Mouse (Mus musculus): Measurements from ENCODE around the gene Ihh. TPM values are rescaled to one million over a fixed set of nuclear protein-coding genes. Genes with fewer than 3 reads are reported as not detected.

Gene Ihh
- total and polyA plus RNA-seq, 2 experiments from 2014 or later = 0.16 to 0.21 TPM

DNA sequence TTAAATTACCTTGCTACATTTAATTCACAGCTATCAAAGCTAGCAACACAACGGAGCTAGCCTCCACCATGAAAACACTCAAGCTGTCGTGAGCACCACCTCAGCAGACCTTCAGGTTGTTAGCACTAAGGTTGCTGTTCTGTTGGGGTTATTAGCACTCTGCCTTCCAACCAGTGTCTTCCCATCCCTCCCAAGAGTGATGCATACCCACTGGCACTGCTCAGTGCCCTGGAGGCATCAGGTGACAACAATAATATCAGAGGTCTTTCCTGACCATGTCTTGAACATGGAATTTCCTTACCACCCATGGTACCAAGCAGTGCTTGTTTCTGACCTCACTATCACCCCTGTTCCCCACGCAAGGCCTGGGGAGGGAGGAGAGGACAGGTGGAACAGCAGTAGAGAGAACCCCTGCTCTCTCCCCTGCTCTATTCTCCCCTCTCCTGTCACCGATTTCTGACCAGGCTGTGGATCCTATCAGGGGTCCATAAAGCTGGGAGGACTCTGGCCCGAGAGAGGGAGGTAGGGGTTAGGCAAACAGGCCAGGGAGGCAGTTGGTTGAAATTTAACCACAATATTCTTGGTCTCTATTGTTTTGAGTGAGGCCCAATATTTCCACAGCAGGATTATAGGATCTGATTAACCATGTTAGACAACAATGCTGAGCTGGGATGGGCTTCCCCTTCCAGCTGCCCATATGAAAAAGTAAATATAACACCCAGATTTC is 10.8 kb upstream of the Ihh start:
- Histone ChIP-seq H3K4me3 (ENCODE audit: low read depth, low read length) (no peak overlapping the region), H3K36me3 (ENCODE audit: insufficient read depth, low read length) (no peaks in the 10 kb centered on the region), H3K27me3 (ENCODE audit: insufficient read depth, low read length) (no peaks in the 10 kb centered on the region), H3K4me1 (ENCODE audit: insufficient read depth, low read length) (no peaks in the 10 kb centered on the region), H3K9me3 (ENCODE audit: low read length) (no peaks in the 10 kb centered on the region), H3K27ac (ENCODE audit: low read depth, low read length) (no peak overlapping the region), H3K9ac (replicated peaks; ENCODE audit: low read length, poor library complexity, severe bottlenecking) (no peak overlapping the region), H3K4me2 (ENCODE audit: low read depth, low read length, poor library complexity, severe bottlenecking) (no peak overlapping the region)
- WGBS = 85% methylated on average over 5 of the region's 5 CpGs
- no peak for TF ChIP-seq CTCF (IDR thresholded peaks at IDR 0.05)
- no peak for ATAC-seq (ENCODE audit: low FRiP score)
- DNase-seq (ENCODE audit: low spot score) = no peak

DNA sequence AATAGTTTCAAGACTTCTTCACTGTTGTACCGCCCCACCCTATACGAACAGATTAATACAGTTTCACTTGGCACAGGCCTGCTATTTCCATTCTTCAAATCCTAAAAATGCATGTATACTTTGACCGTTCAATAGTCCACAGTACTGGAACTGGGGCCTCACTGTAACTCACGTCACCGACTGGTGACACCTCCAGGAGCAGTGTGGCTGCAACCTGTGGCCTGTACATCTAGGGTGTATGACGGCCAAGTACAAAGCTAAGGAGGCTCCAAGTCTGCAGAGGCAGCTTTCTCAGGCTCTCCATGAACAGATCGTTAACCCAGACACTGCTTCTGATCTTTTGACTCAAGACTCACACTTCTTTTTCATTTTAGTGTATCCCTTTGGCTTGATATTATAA is 10.2 kb upstream of the Ihh start:
- Histone ChIP-seq H3K9me3 (ENCODE audit: low read length) (no peaks in the 10 kb centered on the region), H3K4me1 (ENCODE audit: insufficient read depth, low read length) (no peaks in the 10 kb centered on the region), H3K4me3 (ENCODE audit: low read depth, low read length) (no peak overlapping the region), H3K27me3 (ENCODE audit: insufficient read depth, low read length) (no peaks in the 10 kb centered on the region), H3K36me3 (ENCODE audit: insufficient read depth, low read length) (no peaks in the 10 kb centered on the region), H3K9ac (replicated peaks; ENCODE audit: low read length, poor library complexity, severe bottlenecking) (no peak overlapping the region), H3K27ac (ENCODE audit: low read depth, low read length) (no peak overlapping the region), H3K4me2 (ENCODE audit: low read depth, low read length, poor library complexity, severe bottlenecking) (no peak overlapping the region)
- 91% methylated on average over 7 of the region's 7 CpGs for WGBS
- DNase-seq (ENCODE audit: low spot score) (no peak), ATAC-seq (ENCODE audit: low FRiP score) (no peak)
- no peak for TF ChIP-seq CTCF (IDR thresholded peaks at IDR 0.05)

- no peaks in the 10 kb centered on the region for H3K9me3 ChIP-seq (ENCODE audit: low read length)
- 93% methylated on average over 7 of the region's 7 CpGs for whole genome bisulfite sequencing
- ATAC-seq (ENCODE audit: low FRiP score) = no peak
Measured at GRCm38 (mm10) chr1:74960059-74960458, 8.6 kb upstream of the Ihh start.

DNA sequence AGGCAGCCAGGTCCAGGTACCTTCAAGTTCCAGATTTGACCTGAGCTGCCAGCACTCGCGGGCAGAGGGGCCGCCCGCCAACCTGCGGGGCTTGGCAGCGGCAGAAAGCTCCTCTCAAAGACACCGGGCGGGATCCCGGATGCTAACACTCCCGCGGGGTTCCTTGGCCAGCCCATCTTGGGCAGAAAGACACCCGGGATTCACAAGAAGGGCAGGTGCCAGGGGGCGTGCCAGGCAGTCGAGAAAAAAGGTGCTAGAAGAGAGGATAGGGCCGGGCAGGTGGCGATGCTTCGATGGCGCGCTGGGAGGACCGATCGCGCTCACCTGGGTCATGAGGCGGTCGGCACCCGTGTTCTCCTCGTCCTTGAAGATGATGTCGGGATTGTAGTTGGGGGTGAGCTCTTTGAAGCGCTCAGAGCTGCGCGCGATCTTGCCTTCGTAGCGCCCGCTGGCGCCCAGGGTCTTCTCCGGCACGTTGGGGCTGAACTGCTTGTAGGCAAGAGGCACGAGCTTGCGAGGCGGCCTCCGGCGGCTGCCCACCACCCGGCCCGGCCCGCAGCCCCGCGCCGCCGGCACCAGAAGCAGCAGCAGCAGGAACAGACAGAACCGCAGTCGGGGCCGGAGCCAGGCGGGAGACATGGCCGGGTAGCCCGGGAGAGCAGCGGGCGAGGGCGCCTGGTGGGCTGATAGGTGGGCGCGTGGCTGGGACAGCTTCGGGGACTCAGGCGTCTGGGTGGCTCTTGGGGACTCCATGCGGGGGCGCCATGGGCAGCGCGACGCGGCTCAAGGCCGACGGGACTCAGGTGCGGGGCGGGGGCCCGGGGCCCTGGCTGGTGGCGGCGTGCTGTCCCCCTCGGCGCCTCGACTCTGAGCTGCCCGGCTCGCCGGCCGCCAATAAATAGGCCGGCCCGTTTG is 639 bp downstream of the Ihh start:
- Histone ChIP-seq H3K27me3 (ENCODE audit: insufficient read depth, low read length) (peaks cover 84% of the 10 kb centered on the region), H3K4me2 (ENCODE audit: low read depth, low read length, poor library complexity, severe bottlenecking) (peak overlapping the region; percentile 51), H3K9me3 (ENCODE audit: low read length) (no peaks in the 10 kb centered on the region), H3K36me3 (ENCODE audit: insufficient read depth, low read length) (no peaks in the 10 kb centered on the region), H3K9ac (replicated peaks; ENCODE audit: low read length, poor library complexity, severe bottlenecking) (0 out of 2 replicates have a peak overlapping the region, but pooled peaks have one; percentile 24), H3K4me3 (ENCODE audit: low read depth, low read length) (peak overlapping the region; percentile 25), H3K27ac (ENCODE audit: low read depth, low read length) (no peak overlapping the region), H3K4me1 (ENCODE audit: insufficient read depth, low read length) (peaks cover 19% of the 10 kb centered on the region; the same call in 1 of the 2 replicates)
- no peak for TF ChIP-seq CTCF (IDR thresholded peaks at IDR 0.05)
- DNase-seq (ENCODE audit: low spot score) = no peak
- WGBS = 1% methylated on average over 73 of the region's 84 CpGs
- no peak for ATAC-seq (ENCODE audit: low FRiP score)

More at GRCm38 (mm10) chr1:74960059-74960458, 8.6 kb upstream of the Ihh start:
- DNase-seq (ENCODE audit: low spot score) = no peak
- TF ChIP-seq CTCF (IDR thresholded peaks at IDR 0.05) = no peak
- H3K27ac ChIP-seq (ENCODE audit: low read depth, low read length) = no peak overlapping the region
- H3K36me3 ChIP-seq (ENCODE audit: insufficient read depth, low read length) = no peaks in the 10 kb centered on the region
- peaks cover 4% of the 10 kb centered on the region; the same call in 1 of the 2 replicates for H3K27me3 ChIP-seq (ENCODE audit: insufficient read depth, low read length)
- no peak overlapping the region for H3K4me2 ChIP-seq (ENCODE audit: low read depth, low read length, poor library complexity, severe bottlenecking)
- H3K9ac ChIP-seq (replicated peaks; ENCODE audit: low read length, poor library complexity, severe bottlenecking) = no peak overlapping the region
- H3K4me3 ChIP-seq (ENCODE audit: low read depth, low read length) = no peak overlapping the region
- no peaks in the 10 kb centered on the region for H3K4me1 ChIP-seq (ENCODE audit: insufficient read depth, low read length)

GRCm38 (mm10) chr1:74950066-74950465 is 1.4 kb downstream of the Ihh start:
- no peak overlapping the region for H3K9ac ChIP-seq (replicated peaks; ENCODE audit: low read length, poor library complexity, severe bottlenecking)
- 4% methylated on average over 16 of the region's 16 CpGs for WGBS
- DNase-seq (ENCODE audit: low spot score) (no peak), ATAC-seq (ENCODE audit: low FRiP score) (no peak)
- H3K4me1 ChIP-seq (ENCODE audit: insufficient read depth, low read length) = peaks cover 19% of the 10 kb centered on the region; the same call in 1 of the 2 replicates
- H3K4me2 ChIP-seq (ENCODE audit: low read depth, low read length, poor library complexity, severe bottlenecking) = peak overlapping the region; percentile 51
- no peak overlapping the region for H3K27ac ChIP-seq (ENCODE audit: low read depth, low read length)
- no peak for TF ChIP-seq CTCF (IDR thresholded peaks at IDR 0.05)
- no peaks in the 10 kb centered on the region for H3K36me3 ChIP-seq (ENCODE audit: insufficient read depth, low read length)
- H3K27me3 ChIP-seq (ENCODE audit: insufficient read depth, low read length) = peaks cover 81% of the 10 kb centered on the region
- no peaks in the 10 kb centered on the region for H3K9me3 ChIP-seq (ENCODE audit: low read length)
- peak overlapping the region; percentile 25; the same call in 1 of the 2 replicates for H3K4me3 ChIP-seq (ENCODE audit: low read depth, low read length)

Measured in midbrain, postnatal 0 days (tissue).